Mouse (Mus musculus) ovary, adult 18-20 months (tissue): ENCODE measurements around the gene Tmem51.
"Not testable (repeated sequence)": the region's sequence is repeated elsewhere in the genome, so short reads cannot be mapped to it uniquely, and the experiment has no call there.

Source experiments
- DNase-seq: peaks from one replicate; pipeline ENCODE4 v3.0.0; 2022; ENCODE audit warnings: low spot score, mixed read lengths

Tmem51 gene

DNA sequence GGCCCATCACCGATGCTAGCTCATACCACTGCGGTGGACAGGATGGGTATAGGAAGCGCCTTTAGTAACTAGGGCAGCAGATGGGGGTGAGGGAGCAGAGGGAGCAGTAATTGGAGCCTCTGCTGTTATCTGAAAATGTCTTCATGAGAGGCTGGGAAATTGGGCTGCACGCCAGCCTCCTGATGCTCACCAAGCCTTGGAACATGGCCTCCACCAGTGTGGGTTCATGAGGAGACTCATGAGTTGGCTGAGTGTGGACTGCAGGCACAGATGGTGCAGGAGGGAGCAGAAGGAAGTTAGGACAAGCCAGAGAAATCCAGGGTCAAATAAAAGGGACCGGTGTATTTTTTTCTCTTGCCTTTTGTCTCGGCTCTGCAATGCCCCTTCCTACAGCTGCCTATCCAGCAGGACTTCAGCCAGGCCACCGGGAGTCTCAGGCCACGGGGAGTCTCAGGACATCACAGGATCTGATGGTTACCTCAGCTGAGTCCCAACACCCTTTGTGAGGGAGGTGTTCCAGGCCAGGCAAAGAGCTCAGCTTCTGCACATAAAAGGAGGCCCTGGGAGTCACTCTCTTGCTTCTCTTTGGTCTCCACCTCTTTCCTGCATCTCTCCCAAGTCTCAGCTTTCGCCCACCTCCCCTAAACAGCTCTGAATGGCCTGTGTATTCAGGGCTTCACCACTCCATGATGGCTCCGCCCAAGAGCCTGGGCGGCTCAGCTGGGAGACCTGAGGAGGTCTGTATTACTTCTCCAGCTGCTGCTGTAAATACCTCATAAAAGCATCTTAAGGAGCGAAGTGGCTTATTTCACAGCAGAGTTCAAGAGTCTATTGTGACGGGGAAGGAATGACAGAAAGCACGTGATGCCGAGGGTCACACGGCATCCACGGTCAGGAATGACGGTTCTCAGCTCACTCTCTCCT is 23.4 kb downstream of the Tmem51 start:
- DNase-seq, result no peak

DNA sequence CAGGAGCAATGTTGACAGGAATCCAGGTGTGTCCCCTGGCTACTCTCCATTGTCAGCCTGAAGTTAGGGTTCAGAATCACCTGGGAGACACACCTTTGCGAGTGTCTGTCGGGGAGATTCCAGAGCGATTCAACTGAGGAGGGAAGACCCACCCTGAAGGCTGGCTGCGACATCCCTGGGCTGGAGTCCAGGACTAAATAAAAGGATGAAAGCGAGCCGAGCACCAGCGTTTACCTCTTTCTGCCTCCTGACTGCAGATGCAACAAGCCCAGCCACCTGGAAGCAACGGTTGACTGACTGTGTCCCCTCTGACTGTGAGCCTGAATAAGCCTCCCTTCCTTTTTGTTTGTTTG is 24.3 kb downstream of the Tmem51 start:
- no peak for DNase-seq

DNA sequence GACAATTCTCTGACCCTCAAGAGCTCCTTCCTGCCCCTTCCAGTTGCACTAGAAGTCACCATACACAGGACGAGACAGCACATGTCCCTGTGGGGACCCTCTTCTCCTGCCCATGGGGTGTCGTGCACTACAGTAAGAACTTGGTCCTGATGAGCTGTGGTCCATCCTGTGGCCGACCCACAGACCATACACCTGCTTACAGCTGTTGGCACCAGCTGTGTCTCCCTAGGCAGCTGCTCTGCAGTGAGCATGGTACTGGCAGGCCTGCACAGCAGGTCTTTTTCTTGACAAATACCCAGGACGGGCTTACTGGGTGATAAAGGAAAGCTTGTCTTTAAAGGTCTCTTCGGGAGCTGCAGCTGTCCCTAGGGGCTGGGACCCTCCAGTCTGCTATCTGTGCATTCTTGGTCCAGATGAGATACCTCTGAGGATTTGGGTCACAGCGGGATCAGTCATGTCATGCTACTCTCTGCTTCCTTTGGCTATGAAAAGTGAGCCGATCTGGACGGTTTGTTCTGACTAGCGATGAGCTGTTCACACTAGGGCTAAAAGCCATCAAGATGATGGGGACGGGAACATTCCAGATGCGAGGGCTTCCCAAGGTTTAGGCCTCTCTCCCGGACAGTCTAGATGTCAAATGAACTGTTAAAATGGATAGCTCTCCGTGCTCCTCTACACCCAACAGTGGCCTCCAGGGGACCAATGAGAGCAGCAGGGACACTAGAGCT is 24.8 kb downstream of the Tmem51 start:
- DNase-seq, result no peak

DNA sequence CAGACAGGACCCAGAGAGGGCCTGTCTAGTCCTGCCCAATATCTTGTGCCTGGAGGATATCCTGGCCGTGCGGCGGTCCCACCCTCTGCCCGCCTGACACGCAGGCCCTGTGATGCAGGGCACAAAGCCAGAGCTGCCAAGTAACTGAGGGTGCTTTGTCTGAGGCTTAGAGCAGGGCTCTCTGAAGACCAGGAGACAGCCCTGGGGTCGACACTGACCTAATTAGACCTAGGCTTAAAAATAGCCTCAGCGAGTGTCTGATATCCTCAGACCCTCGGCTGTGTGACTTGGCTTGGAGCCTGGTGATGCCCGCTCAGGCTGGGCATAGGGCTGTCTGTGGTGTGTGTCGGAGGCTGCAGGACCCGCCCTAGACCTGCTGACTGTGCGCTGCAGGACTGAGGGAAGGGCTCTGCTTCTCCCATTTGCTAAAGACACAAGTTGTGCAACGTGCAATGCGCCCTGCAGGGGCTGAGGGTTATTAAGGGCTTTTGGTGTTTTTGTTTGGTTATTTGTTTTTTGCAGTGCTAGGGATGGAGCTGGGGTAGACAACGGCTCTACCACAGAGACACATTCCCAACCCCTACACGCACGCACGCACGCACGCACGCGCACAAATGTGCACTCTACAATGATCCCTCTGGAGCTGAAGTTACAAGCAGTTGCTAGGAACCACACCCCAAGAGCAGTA is 26.4 kb downstream of the Tmem51 start:
- DNase-seq, result no peak

DNA sequence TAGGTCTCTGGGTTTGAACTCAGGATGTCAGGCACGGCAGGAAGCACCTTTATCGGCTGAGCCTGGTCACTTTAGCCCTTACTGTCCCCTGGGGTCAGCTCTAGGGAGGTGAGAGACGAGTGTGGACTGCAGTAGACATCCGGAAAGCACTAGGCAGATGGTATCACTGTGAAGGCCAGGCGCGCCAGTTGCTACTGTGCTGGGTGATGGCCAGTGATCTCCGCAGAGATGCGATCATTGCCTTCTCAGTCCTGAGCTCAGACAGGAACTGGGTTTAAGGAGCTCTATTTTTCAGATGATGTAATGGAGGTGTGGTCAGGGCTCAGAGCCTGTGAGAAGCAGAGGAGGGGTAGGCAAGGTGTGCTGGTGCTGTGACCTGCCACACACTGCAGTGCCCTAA is 28.5 kb downstream of the Tmem51 start:
- DNase-seq, result no peak

DNA sequence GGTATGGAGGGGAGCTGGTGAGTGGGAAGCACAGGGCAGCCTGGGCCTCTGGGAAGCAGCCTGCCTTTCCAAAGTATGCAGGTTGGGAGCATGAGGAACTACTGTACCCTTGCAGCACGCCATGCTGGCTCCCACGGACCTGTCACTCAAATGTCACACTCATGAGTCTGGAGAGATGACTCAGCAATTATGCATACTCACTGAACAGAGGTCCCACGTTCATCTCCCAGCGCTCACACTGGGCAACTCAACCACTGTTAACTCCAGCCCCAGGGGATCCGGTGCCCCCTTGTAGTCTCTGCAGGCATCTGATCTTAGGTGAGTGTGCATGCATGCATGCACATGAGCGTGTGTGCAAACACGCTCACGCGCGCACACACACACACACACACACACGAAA is 29.5 kb downstream of the Tmem51 start:
- DNase-seq, result no peak

DNA sequence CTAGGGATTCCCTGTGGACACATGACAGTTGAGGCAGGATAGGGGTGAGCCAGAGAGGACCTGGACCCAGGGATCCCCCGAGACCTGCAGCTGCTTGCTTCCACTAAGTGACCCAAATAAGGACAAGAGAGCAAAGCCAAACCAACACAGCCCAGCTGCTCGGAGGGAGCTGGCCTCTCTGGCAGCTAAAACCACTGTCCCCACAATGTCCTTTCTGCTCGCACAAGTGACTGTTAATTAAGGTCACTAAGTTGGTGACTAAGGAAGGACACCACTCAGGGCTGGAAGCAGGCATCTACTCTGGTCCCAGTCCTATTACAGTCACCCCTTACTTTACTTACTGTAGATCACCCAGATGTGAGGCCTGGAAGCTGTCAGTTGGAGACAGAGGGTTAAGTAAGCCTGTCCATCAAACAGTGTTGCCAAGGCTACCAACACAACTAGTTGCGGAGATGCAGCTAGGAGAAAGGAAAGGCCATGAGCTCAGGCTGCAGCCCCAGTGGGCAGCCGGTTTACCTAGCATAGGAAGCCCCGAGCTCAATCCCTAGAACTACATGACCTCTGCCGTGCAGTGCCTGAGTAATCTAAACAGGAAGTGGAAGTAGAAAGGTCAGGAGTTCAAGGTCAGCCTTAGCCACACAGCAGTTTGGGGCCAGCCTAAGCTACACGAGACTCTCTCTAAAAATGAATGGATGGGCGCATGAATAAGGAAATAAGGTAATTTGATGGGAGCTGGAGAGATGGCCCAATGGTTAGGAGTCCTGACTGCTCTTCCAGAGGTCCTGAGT is 30.2 kb downstream of the Tmem51 start:
- no peak for DNase-seq

DNA sequence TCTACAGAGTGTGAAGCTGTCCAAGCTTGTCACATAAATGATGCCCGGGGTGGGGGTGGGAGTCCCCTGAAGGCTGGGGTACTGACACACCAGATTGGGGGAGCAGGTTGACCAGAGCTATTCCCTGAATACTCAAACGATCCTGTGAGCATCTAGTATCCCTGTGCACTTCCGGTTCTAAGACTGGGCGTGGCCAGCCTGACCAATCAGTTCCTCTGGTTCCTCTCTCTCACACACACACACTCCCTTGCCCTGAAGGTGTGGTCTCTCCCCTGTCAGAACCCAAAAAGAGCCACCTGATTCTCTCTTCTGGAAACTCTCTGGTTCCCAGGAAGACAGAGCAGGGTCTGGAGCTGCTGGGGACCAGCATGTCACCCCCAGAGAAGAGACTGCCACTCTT is 30.8 kb downstream of the Tmem51 start:
- DNase-seq, result no peak

DNA sequence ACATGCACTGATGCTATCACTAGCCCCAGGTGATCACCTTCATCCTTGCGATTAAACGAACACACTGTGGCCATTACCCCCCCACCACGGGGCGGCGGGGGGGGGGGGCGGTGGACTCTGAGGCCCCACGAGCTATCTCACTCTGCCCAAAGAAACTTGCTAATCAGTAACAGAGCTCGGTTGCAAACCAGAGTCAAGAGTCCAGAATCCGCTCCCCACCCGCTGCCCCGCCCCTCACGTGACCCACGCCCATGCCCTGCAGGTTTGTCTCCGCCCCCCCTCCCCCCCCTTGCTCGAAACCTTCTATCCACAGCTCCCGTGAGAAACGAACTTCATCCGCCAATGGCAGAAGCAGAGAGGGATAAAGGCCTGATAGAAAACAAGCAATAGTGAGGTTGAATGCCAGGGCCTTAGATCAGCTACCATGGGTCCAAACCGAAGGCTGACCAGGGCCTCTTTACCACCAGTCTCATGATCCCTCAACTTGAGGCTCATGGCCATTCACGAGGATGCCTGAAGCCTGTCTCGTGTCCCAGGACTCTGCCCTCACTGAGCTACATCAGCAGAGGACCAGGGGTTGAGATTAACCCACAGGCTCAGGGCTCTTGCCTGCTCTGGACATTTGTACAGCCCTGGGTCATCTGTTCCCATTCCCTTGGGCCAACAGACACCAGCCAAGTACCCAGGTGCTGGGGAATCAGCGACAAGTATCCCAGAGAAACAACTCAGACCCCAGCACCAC is 31.5 kb downstream of the Tmem51 start:
- no peak for DNase-seq

DNA sequence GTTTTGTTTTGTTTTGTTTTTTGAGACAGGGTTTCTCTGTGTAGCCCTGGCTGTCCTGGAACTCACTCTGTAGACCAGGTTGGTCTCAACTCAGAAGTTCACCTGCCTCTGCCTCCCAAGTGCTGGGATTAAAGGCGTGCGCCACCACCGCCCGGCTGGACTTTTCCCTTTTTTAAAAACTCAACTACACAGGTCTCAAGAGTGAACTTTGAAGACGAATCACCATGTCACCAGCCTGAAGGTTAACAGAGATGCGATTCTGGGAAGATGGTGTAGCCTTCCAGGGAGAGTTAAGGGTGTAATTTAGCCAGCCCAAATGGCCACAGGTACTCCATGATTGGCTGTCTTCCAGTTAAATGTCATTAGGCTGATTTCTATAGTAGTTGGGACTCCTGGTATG is 32.2 kb downstream of the Tmem51 start:
- DNase-seq, result not testable (repeated sequence)

DNA sequence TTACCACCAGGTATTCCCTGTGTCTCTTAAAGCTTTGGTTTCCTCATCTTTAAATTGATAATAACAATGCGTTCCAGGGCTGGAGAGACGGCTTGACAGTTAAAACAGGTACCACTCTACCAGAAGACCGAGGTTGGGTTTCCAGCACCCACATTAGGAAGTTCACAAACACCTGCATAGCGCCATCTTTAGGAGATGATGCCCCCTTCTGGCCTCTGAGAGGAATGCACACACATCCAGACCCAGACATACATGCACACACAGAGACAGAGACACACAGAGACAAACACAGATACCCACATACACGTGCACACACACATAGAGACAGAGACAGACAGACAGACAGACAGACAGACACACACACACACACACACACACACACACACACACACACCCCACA is 34.1 kb downstream of the Tmem51 start:
- DNase-seq, result no peak

DNA sequence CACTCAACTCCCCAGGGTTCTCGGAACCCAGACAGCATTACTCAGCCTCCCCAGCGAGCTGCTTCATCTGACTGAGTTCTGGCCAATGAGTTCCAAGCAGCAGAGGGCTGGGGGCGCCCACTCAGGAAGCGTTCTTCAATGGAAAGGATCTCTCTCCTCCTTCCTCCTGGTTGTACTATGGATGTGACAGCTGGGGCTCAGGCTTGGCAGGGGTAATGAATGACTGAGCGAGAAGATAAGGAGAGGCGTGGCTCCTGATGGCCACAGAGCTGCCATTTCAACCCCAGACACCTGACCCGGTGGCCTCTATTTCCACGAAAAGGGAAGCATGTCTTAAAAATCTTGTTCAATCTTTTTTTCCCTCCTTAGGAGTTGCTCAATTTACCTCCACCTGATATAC is 35.7 kb downstream of the Tmem51 start:
- DNase-seq, result no peak

DNA sequence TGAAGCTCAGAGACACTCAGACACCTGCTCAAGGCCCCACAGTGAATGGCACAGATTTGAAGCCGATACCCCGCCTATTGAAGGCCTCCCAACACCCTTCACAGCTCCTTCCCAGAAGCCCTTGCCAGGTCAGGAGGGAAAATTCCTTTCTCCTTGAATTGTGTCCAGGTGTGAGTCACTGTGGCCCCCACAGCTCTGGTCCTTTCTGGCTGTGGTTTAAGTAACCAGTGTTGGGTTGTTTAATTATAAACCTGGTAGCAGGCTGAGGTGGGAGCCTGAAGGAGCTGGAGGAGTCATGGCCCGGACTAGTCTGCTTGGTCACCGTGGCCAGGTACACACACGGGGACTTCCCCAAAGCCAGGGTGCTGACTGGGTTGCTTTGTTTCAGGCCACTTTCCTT is 37.1 kb downstream of the Tmem51 start:
- DNase-seq, result no peak

DNA sequence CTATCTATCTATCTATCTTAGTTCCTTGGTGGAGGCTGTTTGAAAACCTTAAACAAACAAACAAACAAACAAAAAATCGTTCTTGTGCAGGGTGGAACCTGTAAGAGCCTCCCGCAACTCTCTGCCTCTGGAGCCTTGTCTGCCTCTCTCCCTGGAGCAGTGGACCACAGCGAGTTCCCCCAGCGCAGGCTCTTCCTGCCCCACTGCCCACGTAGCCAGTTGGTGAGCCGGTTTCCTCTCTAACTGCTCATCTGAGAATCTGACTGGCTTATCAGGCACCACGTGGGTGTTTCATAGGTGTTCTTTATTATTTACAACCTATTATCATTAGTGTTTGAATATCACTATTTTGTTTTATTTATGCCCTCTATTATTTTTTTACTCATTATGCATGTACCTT is 37.6 kb downstream of the Tmem51 start:
- DNase-seq, result no peak

DNA sequence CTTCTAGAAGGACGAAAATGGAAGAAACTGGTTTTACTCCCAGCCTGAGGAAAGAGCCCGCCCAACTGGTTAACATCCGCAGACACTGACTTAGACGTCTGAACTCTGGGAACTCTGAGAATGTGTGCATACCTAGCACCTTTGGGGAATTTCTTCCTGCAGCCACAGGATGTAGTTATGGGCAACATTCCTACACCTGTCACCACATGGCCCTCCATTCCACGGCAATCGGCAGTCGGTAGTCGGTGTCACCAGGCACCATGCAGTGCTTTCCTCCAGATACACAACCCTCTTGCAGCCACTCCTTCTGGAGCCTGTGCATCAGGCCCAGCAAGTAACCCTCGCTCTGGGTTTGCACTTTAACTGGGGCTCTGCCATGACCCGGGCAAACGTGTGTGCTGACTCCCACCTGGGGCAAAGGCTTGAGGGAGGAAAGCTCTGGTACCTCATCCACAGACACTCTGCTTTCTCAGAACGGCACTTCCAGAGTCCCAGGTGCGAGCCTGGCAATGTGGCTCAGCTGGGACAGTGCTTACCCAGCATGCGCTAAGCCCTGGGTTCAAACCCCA is 38.4 kb downstream of the Tmem51 start:
- DNase-seq, result no peak

DNA sequence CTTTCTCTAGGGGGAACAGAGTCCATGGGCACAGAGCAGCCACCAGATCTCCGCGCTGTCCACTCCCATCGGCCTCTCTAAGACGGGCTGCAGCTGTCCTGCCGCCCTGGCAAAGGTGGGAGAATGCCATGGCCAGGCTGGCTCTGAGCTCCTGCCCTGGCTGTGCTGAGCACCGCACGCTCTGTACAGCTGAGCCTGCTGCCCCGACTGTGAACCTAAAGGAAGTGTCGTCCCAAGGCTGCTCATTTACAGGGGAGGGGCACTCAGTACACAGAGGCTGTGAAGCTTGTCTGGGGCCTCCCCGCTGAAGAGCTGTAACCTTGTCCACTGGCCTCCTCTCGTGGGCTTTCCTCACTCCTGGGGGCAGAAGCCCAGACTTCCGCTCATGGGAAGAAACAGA is 39.7 kb downstream of the Tmem51 start:
- DNase-seq, result no peak

DNA sequence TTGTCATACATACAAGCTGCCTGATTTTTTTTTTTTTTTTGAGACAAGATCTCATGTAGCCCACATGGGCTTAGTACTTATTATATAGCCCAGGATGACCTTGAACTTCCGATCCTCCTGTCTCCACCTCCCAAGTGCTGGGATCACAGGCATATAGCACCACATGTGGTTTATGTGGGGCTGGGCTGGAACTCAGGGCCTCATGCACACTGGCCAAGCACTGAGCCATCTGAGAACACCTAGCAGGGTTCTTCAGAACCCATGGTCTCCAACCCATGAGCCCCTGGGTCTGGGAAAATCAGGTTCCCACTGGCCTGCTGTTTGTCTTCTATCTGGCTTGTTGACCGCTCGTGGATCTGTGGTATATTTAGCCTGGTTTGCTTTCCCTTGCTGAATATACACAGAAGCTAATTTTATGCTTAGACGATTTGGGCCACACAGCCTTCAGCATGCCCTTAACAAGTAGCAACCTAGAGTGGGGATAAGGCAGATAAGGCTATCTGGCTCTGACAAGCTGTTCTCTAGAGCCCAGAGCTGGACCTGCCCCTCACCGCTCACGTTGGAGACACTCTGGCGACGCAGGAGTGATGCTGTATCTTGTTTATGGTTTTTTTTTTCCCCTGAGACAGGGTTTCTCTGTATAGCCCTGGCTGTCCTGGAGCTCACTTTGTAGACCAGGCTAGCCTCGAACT is 44.3 kb downstream of the Tmem51 start:
- no peak for DNase-seq

DNA sequence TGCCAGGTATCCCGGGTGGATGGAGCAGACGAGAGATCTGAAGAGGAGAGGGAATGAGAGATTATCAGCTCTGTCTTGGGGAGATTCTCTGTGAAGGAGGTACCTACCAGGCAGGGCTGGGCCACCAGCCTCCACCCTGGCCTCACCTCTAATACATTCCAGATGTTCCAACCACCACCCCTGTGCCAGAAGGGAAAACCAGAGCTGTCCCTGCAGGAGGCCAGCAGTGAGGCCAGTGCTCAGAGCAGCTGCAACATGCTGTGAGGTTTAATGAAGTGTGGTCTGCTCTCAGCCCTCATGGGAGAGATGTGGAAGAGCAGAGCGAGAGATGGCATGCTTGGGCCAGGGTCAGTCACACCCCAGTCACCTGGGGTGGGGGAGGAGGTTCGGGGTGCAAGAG is 46.2 kb downstream of the Tmem51 start:
- DNase-seq, result no peak

DNA sequence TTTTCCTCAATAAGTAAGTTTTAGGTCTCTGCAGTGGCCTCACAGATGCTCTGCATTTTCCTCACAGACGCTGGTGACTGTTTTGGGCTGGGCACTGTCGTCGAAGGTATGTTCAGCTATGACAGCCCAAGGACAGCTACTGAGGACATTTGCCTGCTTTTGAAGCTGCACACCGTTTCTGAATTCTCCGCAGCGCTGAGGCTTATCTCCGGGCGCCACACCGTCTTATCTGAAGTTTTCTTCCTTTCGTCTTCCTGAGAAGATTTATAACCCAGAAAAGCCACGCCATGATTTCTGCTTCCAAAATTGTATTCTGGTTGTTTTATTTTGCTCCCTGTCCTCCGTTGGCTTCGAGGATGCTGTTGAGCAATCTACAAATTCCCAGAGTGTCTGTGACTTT is 55.6 kb downstream of the Tmem51 start:
- no peak for DNase-seq

DNA sequence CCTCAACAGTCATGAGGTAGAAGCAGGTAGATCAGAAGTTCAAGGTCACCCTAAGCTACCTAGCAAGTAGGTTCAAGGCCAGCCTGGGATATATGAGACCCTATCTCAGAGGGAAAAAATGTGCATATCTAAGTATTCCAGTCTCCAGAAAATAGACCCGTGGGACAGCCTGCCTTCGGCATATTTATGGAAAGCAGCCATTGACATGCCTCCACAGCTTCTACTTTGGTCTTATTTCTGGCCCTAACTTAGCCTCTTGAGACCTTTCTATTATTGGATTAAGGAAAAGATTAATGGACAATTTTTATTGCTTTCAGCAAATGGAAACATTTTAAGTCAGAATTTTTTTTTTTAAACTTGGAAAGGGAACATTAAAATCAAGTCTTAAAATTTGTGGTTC is 57.1 kb downstream of the Tmem51 start:
- no peak for DNase-seq

DNA sequence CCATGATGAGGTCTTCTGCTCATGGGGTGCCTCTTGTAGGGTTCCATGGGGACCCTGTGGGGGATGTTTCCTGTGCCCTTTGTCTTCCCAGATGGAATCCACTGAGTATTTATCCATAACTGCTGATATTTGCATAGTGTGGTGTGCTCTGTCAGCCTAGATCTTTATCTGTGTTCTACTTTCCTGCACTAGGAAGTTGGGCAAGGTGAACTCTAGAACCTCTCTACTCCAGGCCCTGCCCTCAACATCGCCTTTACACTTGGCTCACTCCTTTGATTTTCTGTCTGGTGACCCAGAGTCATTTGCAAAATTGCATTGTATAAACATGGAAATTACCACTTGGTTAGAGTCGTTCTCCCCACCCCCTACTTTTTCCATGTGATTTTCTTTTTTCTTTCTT is 59.6 kb downstream of the Tmem51 start:
- DNase-seq, result no peak
